Mouse (Mus musculus) spleen, postnatal 14 days (tissue): ENCODE data around the gene 1700125H20Rik.
"Not testable (repeated sequence)": the region's sequence is repeated elsewhere in the genome, so short reads cannot be mapped to it uniquely, and the experiment has no call there.

ENCODE experiments used
- DNase-seq, 2 experiments: peaks; one replicate each; pipeline ENCODE4 v3.0.0; 2021 to 2022; ENCODE audit warnings: low spot score in 2 of 2

1700125H20Rik gene

DNA sequence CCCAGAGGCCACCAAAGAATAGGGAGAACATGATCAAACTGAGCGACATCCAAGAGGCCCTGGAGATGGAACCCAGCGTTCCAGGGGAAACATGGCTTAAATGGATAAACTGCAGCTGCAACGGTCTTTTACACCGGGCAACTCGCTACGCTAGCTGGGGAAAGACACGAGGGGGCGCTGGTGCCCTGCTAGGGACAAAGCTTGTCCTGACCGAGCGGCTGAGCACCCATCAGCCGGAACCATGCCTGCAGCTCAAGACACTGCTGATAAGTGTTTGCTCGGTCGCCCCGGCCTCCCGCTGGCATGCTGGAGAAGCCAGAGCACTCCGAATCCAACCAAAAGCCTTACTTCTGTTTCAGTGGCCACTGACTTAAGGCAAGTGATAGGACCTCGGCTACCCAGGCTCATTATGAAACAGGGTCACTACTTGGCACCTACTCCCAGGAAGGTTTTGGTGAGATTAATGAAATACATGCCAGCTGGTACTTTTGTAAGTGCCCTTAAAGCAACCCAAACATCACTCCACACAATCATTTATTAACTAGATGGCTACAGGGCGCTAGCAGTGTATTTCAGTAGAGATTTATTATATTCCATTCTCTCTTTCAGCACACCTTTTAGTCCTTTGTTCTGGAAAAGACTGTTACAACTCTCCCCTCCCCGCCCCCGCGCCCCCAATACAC is at the start of gene 1700125H20Rik:
TSS of gene 1700125H20Rik (plus strand) at position 347 of the 683 bp plus-strand sequence.
- DNase-seq, result peak; percentile 84 to 92

DNA sequence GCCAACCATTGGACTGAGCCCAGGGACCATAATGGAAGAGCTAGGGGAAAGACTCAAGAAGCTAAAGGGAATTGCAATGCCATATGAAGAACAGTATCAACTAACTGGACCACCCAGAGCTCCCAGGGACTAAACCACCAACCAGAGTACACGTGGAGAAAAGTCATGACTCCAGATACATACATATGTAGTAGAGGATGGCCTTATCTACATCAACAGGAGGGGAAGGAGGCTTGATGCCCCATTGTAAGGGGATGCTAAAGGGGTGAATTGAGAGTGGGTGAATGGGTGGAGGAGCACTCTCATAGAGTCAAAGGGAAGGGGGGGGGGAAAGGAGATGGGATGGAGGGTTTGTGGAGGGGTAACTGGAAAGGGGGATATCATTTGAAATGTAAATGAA is 48.1 kb upstream of the 1700125H20Rik start:
- no peak for DNase-seq

- DNase-seq, result no peak
Observed at GRCm38 (mm10) chr11:85123267-85123992, 46.8 kb upstream of the 1700125H20Rik start.

- DNase-seq, result no peak
Observed at GRCm38 (mm10) chr11:85126257-85127102, 43.7 kb upstream of the 1700125H20Rik start.

DNA sequence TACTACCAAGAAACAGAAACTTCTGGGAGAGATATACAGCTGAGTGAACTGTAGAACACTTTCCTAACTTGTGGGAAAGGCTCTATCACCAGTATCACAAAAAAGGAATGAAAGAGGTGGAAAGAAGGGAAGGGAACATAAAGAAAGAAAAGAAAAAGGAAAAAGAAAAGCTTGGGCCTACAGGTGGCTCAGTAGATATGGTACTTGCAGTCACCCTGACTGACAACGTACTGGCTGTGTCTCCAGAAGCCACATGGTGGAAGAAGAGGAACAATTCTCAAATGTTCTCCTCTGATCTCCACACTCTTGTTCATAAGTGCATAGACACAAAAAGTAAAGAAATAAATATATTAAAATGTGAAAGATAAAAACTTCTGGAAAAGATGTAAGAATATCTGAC is 41.3 kb upstream of the 1700125H20Rik start:
- no peak for DNase-seq

- no peak for DNase-seq
Observed at GRCm38 (mm10) chr11:85131542-85131941, 38.7 kb upstream of the 1700125H20Rik start.

- no peak for DNase-seq
Observed at GRCm38 (mm10) chr11:85138776-85139474, 31.3 kb upstream of the 1700125H20Rik start.

DNA sequence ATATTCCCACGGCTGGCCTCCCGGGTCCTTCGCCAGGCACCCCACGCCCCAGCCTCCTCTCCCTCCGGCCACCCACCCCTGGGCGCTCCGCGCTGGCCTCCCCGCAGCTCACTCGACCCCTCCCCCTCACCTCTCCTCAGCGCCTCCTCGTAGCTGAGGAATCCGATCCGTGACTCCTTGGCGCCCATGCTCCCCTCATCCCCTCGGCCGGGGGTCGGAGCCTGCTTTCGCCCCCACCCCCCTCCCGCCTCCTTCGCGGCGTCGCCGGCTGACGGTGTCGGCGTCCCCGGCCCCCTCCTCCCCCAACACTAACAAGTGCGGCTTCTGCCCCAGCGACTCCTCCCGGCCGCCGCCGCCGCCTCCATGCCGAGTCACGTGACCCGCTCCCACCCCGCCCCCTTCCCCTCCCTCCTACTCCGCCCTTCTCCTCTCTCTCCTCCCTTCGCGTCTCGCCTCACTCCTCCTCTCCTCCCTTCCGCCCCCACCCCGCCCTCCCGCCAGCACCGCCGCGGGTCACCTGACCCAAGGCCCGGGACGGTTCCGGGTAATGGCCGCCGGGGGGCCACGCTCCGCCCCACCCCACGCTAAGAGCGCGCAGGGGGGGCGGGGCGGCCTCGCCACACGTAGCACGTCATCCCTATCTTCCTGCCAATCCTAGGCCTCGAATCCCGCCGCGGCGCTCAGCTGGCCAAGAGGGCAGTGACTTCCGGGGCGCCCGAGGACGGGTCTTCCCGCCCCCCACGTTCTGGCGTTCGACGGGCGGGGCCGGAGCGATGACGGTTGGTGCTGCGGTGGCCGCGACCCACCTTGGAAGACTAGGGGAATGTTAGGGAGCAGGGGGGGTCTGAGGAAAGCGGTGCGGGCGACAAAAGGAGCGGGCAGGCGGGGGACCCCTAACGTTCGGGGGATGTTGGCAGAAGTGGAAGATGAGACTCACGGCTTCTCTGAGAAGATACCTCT is 30.3 kb upstream of the 1700125H20Rik start, which contains the start of gene Usp32:
TSS of gene Usp32 (minus strand) at position 581 of the 960 bp plus-strand sequence.
- DNase-seq, result peak; percentile 92 to 94

- DNase-seq, result no peak
Observed at GRCm38 (mm10) chr11:85152256-85152930, 17.8 kb upstream of the 1700125H20Rik start.

- no peak for DNase-seq
Observed at GRCm38 (mm10) chr11:85157301-85157700, 12.9 kb upstream of the 1700125H20Rik start.

- not testable (repeated sequence) for DNase-seq
Observed at GRCm38 (mm10) chr11:85163014-85163413, 7.2 kb upstream of the 1700125H20Rik start.

DNA sequence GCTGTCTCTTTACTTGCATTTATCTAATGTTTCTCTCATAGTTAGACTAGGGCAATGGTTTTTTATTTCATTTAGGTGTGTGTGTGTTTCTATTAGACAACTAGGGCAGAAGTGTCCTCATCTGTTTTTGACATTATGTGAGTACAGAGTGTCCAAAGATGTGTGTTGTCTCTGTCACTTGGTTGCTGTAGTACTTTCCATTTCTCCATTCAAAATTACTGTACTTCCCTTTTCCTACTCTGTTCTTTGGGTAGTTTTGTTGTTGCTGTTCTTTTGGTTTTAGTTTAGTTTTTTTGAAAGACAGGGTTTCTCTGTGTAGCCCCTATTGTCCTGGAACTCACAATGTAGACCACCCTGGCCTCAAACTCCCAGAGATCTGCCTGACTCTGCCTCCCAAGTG is 5.8 kb upstream of the 1700125H20Rik start:
- DNase-seq, result no peak

DNA sequence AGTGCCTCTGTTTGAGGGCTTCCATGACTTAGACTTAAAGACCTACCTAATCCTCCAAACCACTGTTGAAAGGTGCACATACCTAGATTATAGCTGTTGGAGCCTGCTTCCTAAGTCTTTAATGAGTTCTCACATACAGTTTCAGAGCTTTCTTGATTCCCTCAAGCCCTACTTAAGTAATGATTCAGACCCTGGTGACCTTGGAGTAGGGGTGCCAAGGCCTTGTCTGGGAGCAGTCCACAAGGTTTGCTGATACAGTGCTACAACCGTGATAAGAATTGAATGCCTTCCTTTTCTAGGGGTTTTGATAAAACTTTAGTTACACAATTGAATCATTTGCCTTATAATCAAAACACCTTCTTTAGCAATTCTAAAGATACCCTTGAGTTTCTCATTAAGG is 2.7 kb upstream of the 1700125H20Rik start:
- DNase-seq, result no peak

DNA sequence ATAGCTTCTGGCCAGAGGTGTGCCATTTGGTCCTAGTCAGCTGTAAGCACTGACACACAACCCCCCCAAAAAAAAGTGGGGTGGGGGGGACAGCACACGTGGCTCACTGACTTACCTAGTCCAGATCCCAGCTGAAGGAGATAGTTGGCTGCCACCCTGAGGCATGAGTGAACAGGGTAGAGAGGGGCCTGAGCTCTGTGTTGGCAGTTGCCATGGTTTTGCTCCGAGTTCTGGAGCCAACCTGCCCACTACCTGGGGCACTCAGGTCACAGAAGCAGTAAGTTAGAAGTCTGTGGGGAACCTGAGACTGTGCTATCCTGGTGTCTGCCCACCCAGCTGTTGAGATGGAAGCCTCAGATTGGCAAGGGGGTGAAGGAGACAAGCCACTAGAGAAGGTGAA is 629 bp downstream of the 1700125H20Rik start:
- DNase-seq, result no peak

DNA sequence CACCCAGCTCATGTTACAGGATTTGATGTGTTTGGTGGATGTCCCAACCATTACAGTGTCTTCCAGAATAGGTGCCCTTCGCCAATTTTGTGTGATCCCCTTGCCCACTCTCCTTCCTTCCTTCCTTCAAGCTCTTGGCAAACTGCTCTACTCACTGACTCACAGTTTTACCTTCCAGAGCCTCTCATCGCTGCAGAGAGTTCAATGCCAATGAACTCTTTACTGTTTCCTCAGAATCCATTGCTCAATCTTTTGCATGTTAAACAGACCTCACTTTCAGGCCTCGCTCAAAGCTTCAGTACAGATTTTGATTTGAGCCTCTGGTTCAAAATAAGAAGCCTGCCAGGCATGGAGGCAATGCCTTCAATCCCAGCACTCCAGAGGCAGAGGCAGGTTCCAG is 5.7 kb downstream of the 1700125H20Rik start:
- DNase-seq, result no peak

DNA sequence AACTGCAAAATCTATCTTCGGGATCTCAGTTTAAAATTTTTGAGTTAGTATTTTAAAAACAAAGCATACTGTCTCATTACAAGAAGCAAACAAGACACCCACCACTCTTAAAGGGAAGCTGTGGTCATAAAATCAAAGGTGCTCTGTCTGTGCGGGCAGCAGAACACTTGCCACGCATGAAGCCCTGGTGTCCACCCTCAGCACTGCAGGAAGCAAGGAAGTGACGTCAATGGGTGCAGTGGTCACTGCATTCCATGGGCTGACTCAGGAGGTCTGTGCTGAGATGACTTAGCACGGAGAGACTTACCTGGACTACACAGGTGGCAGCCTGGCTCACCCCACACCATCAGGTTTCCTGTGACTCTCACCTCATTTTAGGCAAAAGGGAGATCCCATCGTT is 7.6 kb downstream of the 1700125H20Rik start:
- no peak for DNase-seq

DNA sequence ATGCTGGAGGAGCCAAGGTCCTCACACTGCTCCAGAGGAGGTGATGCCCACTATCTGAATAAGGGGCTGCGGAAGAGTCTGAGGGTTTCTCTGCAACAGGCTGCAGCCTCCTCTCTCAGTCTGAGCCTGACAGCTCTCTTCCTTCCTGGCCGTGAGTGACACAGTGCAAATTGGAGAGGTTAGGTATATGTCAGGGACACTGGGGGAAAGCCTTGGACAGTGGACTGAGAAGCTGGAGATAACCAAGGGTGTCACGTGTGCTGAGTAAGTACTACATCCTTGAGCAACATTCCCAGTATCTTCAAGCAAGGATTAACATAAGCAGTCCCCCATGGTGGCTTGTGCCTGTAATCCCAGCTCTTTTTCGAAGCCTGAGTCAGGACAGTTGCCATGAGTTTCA is 8.2 kb downstream of the 1700125H20Rik start:
- DNase-seq, result no peak

DNA sequence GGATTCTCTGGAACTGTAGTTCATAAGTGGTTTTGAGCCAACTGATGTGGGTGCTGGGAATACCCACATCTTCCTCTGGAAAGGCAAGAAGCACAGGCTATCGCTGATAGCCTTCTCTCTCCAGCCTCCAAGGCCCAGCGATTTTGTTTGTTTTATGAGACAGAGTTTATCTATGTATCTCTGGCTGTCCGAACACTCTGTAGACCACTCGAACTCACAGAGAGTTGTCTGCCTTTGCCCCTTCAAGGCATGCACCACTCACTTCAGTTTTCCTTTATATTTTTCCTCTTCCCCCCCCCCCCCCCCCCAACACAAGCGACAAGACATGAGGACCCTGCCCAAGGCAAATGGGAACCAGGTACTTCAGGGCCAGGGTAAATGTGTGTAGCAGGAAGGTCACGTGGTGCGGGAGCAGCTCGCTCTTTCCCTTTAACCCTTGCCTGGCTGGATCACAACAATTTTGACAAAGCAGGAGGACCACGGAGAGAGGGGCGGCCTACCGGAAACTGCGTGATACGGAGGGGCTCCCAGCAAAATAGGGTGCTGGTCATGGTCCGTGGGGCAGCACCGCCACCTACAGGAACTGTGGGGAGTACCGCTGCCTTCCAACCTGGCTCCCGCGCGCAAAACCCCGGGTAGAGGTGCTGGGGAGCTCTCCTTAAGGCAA is 12.5 kb downstream of the 1700125H20Rik start:
- DNase-seq, result peak; percentile 48 to 63

DNA sequence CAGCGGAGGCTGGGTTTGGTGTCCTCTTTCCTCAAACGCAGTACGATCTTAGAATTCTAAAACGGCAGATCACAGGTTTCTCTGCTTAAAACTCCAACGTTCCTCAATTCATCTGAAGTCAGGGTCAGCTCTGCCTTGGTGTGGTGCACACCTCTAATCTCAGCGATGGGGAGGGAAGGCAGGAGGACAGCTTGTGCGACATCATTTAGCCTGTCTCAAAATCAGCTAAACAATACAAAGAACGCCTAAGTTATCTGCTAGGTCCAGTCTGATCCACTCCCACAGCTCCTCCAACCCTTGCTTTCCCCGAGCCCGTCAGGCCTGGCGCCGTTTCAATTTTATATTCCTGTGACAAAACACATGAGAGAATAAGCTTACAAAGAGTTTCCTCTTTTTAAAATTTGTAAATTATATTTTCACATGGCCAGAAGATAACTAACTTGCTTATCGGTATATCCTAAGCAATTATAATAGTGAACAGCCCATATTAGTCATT is 13.1 kb downstream of the 1700125H20Rik start:
- DNase-seq, result no peak
